Mouse (Mus musculus) ES-Bruce4 (cell line): ENCODE data around the gene Zbtb20.

Experiments used
- CTCF ChIP-seq: IDR thresholded peaks from one replicate; pipeline ENCODE4 v1.8.1; 2011; ENCODE audit warnings: low read depth, low read length
- POLR2A ChIP-seq: IDR thresholded peaks from one replicate; pipeline ENCODE4 v1.8.1; 2011; ENCODE audit warnings: low read length; ENCODE audit not compliant: insufficient read depth

DNA sequence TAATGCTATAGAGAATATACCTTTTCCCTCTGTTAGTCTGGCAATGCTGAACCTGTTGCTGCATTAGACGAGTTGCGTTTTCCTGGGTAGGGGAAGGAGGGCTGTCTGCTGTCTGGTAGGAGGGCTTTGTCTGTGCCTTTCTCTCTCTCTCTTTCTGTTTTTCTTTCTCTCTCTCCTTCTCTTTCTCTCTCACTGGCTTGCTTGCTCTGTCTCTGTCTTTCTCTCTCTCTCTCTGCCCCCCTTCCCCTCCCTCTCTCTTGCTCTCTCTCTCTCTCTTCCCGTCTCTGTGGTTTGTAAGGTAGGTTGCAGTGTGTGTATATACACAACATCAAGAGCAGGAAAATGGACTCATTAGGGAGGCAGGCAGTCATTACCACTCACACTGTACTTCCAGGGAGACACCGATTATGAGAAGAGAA, 31.6 kb downstream of the Zbtb20 start:
- TF ChIP-seq POLR2A (no peak), CTCF (no peak)
